Mouse (Mus musculus) adrenal gland, adult (tissue): Measurements from ENCODE around the gene Zscan22.
"Not testable (repeated sequence)": the region's sequence is repeated elsewhere in the genome, so short reads cannot be mapped to it uniquely, and the experiment has no call there.

Experiments
- DNase-seq, 2 experiments: peaks; one replicate each; pipeline ENCODE4 v3.0.0; 2022 to 2023; ENCODE audit warnings: low spot score in 1 of 2; ENCODE audit not compliant: inconsistent age in 2 of 2

The Zscan22 gene

GRCm38 (mm10) chr7:12927191-12927680 is 29.6 kb downstream of the Zscan22 start, which contains the start of gene Rnf225:
Gene Rnf225, plus strand, starts transcription at chr7:12927416.
- DNase-seq: peak in 1 of 2 experiments; percentile 50

GRCm38 (mm10) chr7:12927693-12928589 is 30.3 kb downstream of the Zscan22 start:
- peak in 1 of 2 experiments; percentile 70 for DNase-seq

DNA sequence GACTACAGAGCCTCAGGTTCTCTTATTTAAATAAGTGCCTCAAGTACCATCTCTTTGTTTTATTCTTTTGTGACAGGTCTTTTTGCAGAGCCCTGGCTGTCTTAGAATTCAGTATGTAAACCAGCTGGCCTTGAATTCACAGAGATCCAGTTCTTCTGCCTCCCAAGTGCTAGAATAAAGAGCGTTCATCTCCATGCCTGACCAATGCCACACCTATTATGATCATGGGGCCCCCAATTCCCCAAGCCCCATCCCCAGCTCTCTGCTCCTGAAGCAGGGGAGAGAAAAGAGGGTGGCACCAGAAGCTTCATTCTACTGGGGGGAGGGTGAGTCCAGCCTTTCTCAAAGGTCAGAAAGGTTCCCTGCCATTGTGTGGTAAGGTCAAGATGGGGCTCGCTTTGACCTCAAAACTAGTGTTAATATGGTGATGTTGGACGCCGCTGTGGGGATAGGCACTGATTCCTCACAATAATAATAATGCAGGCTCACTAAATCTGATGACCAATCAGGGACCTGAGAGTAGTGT is 36.1 kb downstream of the Zscan22 start:
- DNase-seq: no peak

DNA sequence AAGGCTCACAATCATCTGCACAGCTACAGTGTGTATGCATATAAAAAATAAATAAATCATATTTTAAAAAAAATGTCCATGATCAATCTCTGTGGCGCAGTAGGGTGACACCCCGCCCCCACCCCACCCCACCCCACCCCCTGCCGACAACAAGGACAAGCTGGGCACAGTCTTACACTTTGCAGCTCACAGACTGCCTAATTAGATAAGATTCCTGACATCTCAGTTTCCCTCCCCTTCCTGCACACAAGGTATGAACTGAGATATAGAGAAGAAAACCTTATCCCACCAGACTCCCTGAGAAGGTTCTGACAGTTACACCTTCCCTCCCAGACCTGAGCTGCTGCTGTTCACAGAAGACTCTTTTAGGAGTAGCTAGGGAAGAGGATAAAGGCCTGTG is 37.2 kb downstream of the Zscan22 start:
- no peak for DNase-seq

GRCm38 (mm10) chr7:12937254-12937803 is 39.7 kb downstream of the Zscan22 start:
- not testable (repeated sequence) for DNase-seq

- no peak for DNase-seq
Observed at GRCm38 (mm10) chr7:12940599-12940998, 43.0 kb downstream of the Zscan22 start.

GRCm38 (mm10) chr7:12943488-12943887 is 45.9 kb downstream of the Zscan22 start:
- peak in 1 of 2 experiments; percentile 46 for DNase-seq

- peak; percentile 96 to 98 for DNase-seq
Observed at GRCm38 (mm10) chr7:12949032-12949871, 51.6 kb downstream of the Zscan22 start.

DNA sequence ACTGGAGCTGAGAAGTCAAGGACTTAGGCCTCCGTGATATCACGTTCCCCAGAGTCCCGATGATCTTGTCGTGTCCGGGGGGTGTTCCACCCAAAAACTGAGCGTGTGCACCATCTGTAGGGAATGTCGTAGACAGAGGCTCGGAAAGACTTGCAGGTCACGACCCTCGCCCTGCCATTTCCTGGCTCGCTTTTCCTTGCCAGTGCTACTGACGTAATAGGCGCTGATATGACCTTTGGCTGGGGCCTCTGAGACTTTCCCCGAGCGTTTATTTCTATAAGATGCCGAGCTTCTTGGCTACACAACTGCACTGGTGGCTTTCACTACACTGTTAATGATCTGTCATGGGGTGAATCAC is 52.2 kb downstream of the Zscan22 start:
- no peak for DNase-seq

DNA sequence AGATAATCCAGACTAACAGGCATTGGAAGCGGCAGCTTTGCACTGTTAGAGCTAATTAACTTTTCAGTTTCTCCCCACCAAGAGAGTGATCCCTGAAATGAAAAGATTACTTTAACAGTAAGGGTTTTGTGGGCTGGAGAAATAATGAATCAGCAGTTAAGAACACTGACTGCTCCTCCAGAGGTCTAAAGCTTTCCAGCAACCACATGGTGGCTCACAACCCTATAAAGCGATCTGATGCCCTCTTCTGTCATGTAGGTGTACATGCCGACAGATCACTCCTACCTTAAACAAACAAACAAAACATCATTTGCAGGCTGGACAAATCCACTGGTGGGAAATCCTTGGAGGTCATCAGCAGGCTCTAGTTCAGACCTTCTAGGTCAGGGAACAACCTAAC is 57.3 kb downstream of the Zscan22 start:
- DNase-seq: no peak

GRCm38 (mm10) chr7:12957511-12957910 is 59.9 kb downstream of the Zscan22 start:
- no peak for DNase-seq
